Mouse (Mus musculus): Measurements from ENCODE around the gene Flt3. TPM values are rescaled to one million over a fixed set of nuclear protein-coding genes. Genes with fewer than 3 reads are reported as not detected.
A peak's percentile ranks its signal among the peaks of the same experiment; 100 is the strongest.

Gene Flt3
- total and polyA plus RNA-seq, 2 experiments from 2014 or later, result 2.5 to 2.8 TPM

DNA sequence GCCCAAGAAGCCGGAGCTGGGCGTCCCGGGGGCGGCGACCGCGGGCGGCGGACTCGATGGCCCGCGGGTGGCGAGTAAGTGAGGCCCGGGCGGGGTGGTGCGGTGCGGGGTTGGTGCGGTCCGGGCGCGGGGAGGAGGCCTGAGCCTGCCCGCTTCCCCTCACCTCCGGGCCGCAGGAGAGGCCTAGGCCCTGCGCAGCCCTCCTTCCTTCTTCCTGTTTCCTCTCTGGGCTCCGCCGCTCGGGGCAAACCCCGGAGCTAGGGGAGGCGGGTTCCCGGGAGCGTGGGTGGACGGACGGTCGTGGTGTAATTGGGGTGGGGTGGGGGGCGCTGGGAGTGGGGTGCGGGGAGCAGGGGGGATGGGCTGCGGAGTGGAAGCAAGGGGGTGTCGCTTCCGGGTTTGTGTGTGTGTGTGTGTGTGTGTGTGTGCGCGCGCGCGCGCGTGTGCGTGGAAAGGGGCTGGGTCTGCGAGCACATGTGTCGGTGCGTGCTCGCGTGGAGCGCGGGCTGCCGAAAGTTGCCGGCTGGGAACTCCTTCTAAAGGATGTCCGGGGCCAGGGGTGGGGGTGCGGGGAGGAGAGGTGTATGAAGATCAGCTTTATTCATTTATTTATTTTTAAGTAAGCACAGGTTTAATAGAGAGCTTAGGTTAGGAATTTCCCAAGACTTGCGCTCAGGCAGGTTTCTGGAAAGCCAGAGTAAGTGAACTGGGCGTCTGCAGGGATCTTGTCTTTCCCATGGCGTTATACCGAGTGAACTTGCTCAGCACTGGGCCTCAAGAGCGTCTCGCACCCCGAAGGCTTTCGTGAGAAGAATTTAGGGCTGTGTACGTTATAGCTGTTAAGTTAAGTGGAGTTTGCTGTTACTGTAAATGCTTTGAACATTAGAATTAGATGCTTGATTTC, 30.9 kb upstream of the Flt3 start:
- DNase-seq (ENCODE audit: low spot score), result peak; percentile 80
- peak overlapping the region; percentile 95 for H3K4me3 ChIP-seq (ENCODE audit: low read length)
- TF ChIP-seq CTCF (IDR thresholded peaks at IDR 0.05; ENCODE audit: low read depth), result no peak
- peak overlapping the region; percentile 95 for H3K27ac ChIP-seq
- peak; percentile 78 for ATAC-seq
- no peaks in the 10 kb centered on the region for H3K9me3 ChIP-seq (ENCODE audit: low read length)
- H3K4me2 ChIP-seq (ENCODE audit: low read depth, low read length), result peak overlapping the region; percentile 89
- under 1% methylated on average over 55 of the region's 68 CpGs for WGBS
- H3K9ac ChIP-seq (replicated peaks; ENCODE audit: low read length), result peak overlapping the region; percentile 94
- H3K36me3 ChIP-seq (ENCODE audit: insufficient read depth, low read length), result no peaks in the 10 kb centered on the region
- no peaks in the 10 kb centered on the region for H3K27me3 ChIP-seq (ENCODE audit: insufficient read depth, low read length)
- peaks cover 25% of the 10 kb centered on the region for H3K4me1 ChIP-seq (ENCODE audit: insufficient read depth, low read length)

DNA sequence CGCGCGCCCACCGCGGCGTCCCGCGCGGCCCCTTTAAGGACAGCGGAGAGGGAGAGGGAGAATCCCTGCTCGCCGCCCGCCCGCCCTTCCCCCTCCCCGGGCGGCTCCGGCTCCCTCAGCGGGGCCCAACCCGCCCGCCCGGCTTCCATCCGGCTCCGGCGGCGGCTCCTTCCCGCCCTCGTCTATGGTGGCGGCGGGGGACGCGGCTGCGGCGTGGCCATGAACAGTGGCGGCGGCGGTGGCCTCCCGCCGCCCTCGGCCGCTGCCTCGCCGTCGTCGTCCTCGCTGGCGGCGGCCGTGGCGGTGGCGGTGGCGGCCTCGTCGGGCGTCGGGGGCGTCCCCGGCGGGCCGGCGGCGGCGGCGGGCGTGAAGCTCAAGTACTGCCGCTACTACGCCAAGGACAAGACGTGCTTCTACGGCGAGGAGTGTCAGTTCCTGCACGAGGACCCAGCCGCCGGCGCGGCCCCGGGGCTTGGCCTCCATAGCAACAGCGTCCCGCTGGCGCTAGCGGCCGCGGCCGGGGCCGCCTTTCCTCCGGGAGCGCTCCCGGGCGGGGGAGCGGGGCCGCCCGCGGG, 30.2 kb upstream of the Flt3 start:
- peak overlapping the region; percentile 95 for H3K27ac ChIP-seq
- H3K4me1 ChIP-seq (ENCODE audit: insufficient read depth, low read length), result peaks cover 17% of the 10 kb centered on the region
- 1% methylated on average over 40 of the region's 91 CpGs for WGBS
- no peaks in the 10 kb centered on the region for H3K9me3 ChIP-seq (ENCODE audit: low read length)
- peak overlapping the region; percentile 89 for H3K4me2 ChIP-seq (ENCODE audit: low read depth, low read length)
- peak; percentile 61 for DNase-seq (ENCODE audit: low spot score)
- no peaks in the 10 kb centered on the region for H3K36me3 ChIP-seq (ENCODE audit: insufficient read depth, low read length)
- ATAC-seq, result peak; percentile 86
- TF ChIP-seq CTCF (IDR thresholded peaks at IDR 0.05; ENCODE audit: low read depth), result no peak
- peak overlapping the region; percentile 94 for H3K9ac ChIP-seq (replicated peaks; ENCODE audit: low read length)
- peak overlapping the region; percentile 95 for H3K4me3 ChIP-seq (ENCODE audit: low read length)
- no peaks in the 10 kb centered on the region for H3K27me3 ChIP-seq (ENCODE audit: insufficient read depth, low read length)

GRCm38 (mm10) chr5:147429535-147430305, 29.4 kb upstream of the Flt3 start, which contains the start of gene Pan3:
Pan3 (plus strand) TSS chr5:147430161.
- ATAC-seq (peak; percentile 91), DNase-seq (ENCODE audit: low spot score) (peak; percentile 96)
- no peaks in the 10 kb centered on the region for H3K27me3 ChIP-seq (ENCODE audit: insufficient read depth, low read length)
- H3K27ac ChIP-seq, result peak within 1 kb of the TSS; percentile 95
- under 1% methylated on average over 39 of the region's 51 CpGs for WGBS
- H3K4me2 ChIP-seq (ENCODE audit: low read depth, low read length), result peak within 1 kb of the TSS; percentile 89
- no peaks in the 10 kb centered on the region for H3K9me3 ChIP-seq (ENCODE audit: low read length)
- H3K9ac ChIP-seq (replicated peaks; ENCODE audit: low read length), result peak within 1 kb of the TSS; percentile 94
- H3K4me3 ChIP-seq (ENCODE audit: low read length), result peak within 1 kb of the TSS; percentile 95
- no peak for TF ChIP-seq CTCF (IDR thresholded peaks at IDR 0.05; ENCODE audit: low read depth)
- H3K36me3 ChIP-seq (ENCODE audit: insufficient read depth, low read length), result no peaks in the 10 kb centered on the region
- peaks cover 11% of the 10 kb centered on the region for H3K4me1 ChIP-seq (ENCODE audit: insufficient read depth, low read length)

- H3K4me2 ChIP-seq (ENCODE audit: low read depth, low read length), result no peak overlapping the region
- H3K27ac ChIP-seq, result no peak overlapping the region
- 77% methylated on average over 4 of the region's 4 CpGs for WGBS
- no peaks in the 10 kb centered on the region for H3K36me3 ChIP-seq (ENCODE audit: insufficient read depth, low read length)
- H3K9me3 ChIP-seq (ENCODE audit: low read length), result no peaks in the 10 kb centered on the region
- H3K4me1 ChIP-seq (ENCODE audit: insufficient read depth, low read length), result no peaks in the 10 kb centered on the region
- H3K4me3 ChIP-seq (ENCODE audit: low read length), result no peak overlapping the region
- ATAC-seq (no peak), DNase-seq (ENCODE audit: low spot score) (no peak)
- no peaks in the 10 kb centered on the region for H3K27me3 ChIP-seq (ENCODE audit: insufficient read depth, low read length)
- no peak overlapping the region for H3K9ac ChIP-seq (replicated peaks; ENCODE audit: low read length)
- no peak for TF ChIP-seq CTCF (IDR thresholded peaks at IDR 0.05; ENCODE audit: low read depth)
Measured at GRCm38 (mm10) chr5:147426048-147426805, 25.9 kb upstream of the Flt3 start.

DNA sequence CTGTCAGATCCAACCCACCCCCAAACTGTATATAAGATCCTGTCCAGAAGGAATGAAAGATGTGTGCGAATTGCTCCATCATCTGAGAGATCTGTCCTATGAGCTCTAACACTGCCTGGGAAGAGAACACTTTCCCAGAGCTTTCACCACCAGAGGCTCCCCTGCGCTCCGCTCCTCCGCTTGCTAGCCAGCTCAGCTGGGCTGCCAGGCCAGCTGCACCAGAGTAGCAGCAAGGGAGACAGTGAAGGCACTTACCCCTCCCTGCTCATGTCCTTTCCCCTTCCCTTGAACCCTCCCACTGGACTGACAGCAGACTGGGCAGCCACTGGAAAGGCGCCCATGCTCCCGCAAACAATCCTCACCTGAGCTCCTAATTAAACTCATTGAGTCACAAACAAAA, 23.3 kb upstream of the Flt3 start:
- peak; percentile 38; the same call in 1 of the 2 replicates for TF ChIP-seq CTCF (IDR thresholded peaks at IDR 0.05; ENCODE audit: low read depth)
- H3K27me3 ChIP-seq (ENCODE audit: insufficient read depth, low read length), result no peaks in the 10 kb centered on the region
- 31% methylated on average over 6 of the region's 6 CpGs for WGBS
- DNase-seq (ENCODE audit: low spot score) (no peak), ATAC-seq (no peak)
- H3K36me3 ChIP-seq (ENCODE audit: insufficient read depth, low read length), result no peaks in the 10 kb centered on the region
- no peaks in the 10 kb centered on the region for H3K4me1 ChIP-seq (ENCODE audit: insufficient read depth, low read length)
- H3K4me3 ChIP-seq (ENCODE audit: low read length), result no peak overlapping the region
- H3K9me3 ChIP-seq (ENCODE audit: low read length), result no peaks in the 10 kb centered on the region
- no peak overlapping the region for H3K9ac ChIP-seq (replicated peaks; ENCODE audit: low read length)
- H3K27ac ChIP-seq, result no peak overlapping the region
- no peak overlapping the region for H3K4me2 ChIP-seq (ENCODE audit: low read depth, low read length)

Measured in hindbrain, postnatal 0 days (tissue).